Mouse (Mus musculus) forebrain, postnatal 0 days (tissue): ENCODE measurements at regions not wholly inside any gene's neighbourhood (a gene's known extent, or its start where the extent isn't known, plus 50 kb on each side); places are given as distances from the start of the nearest gene placed in this dataset.

Source experiments
- ATAC-seq: fragments of 200-750 bp; cut with Nextera tagmentation; 2 replicates; pipeline ENCODE4 v1.8.0; 2017; ENCODE audit warnings: mild to moderate bottlenecking, moderate library complexity
- DNase-seq: peaks from one replicate; pipeline ENCODE4 v3.0.0-alpha.2; 2015
- H3K27ac ChIP-seq: fragments of 300-500 bp; sonication (generic); 2 replicates; pipeline ENCODE4 v1.5.1; 2014; ENCODE audit warnings: low read depth, mild to moderate bottlenecking, antibody characterized with exemption, low read length, moderate library complexity, mixed read lengths
- H3K27me3 ChIP-seq: fragments of 300-500 bp; sonication (generic); 2 replicates; pipeline ENCODE4 v1.6.1; 2014; ENCODE audit warnings: mild to moderate bottlenecking, low read length, mixed read lengths; ENCODE audit not compliant: insufficient read depth
- H3K36me3 ChIP-seq: fragments of 300-500 bp; sonication (generic); 2 replicates; pipeline ENCODE4 v1.6.1; 2014; ENCODE audit warnings: mild to moderate bottlenecking, moderate library complexity; ENCODE audit not compliant: insufficient read depth
- H3K4me1 ChIP-seq: fragments of 300-500 bp; sonication (generic); 2 replicates; pipeline ENCODE4 v1.6.1; 2014; ENCODE audit warnings: antibody characterized with exemption; ENCODE audit not compliant: insufficient read depth
- H3K4me2 ChIP-seq: fragments of 300-500 bp; sonication (generic); 2 replicates; pipeline ENCODE4 v1.6.1; 2014; ENCODE audit warnings: low read depth, mild to moderate bottlenecking, moderate library complexity
- H3K4me3 ChIP-seq: fragments of 300-500 bp; sonication (generic); 2 replicates; pipeline ENCODE4 v1.5.1; 2014; ENCODE audit warnings: low read depth, low read length, mixed read lengths
- H3K9ac ChIP-seq: fragments of 300-500 bp; sonication (generic); 2 replicates; pipeline ENCODE4 v1.6.1; 2014; ENCODE audit warnings: mild to moderate bottlenecking
- H3K9me3 ChIP-seq: fragments of 300-500 bp; sonication (generic); 2 replicates; pipeline ENCODE4 v1.6.1; 2016; ENCODE audit warnings: low read length
- CTCF ChIP-seq: sonication (generic); IDR thresholded peaks from 2 replicates; pipeline ENCODE4 v1.5.1; 2016; ENCODE audit warnings: antibody characterized with exemption, control low read depth, low read depth
- WGBS: fragments of 180-500 bp; shearing (Covaris S2); extraction: QIAGEN DNeasy Blood & Tissue Kit; methylation state at CpG from one replicate; pipeline ENCODE4 v1.1.7; 2014; 5-methylcytosine and 5-hydroxymethylcytosine counted together

DNA sequence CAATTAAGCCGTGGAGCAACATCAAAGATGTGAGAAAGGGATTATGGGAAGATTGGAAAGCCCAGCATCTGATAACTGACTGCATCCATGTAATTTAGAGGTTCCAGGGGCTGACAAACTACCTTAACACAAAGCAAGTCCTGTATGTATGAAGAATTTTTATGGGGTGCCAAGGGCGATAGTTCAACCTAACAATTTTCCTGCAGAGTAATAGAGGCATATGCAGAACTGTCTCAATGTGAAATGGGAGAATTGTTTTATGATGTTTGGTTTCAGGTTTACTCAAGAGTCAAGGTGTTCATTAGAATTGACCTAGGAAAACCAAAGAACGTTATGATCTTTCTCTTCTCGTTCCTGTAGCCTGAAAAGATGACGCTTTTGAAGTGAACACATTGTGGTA is 184.1 kb downstream of the Ptprc start:
- Histone ChIP-seq H3K4me3 (no peak overlapping the region), H3K4me2 (no peak overlapping the region), H3K9me3 (no peaks in the 10 kb centered on the region), H3K27ac (no peak overlapping the region), H3K27me3 (no peaks in the 10 kb centered on the region), H3K36me3 (no peaks in the 10 kb centered on the region), H3K4me1 (no peaks in the 10 kb centered on the region), H3K9ac (no peak overlapping the region)
- 93% methylated on average over 5 of the region's 5 CpGs for WGBS
- DNase-seq (no peak), ATAC-seq (no peak)
- TF ChIP-seq CTCF: no peak

DNA sequence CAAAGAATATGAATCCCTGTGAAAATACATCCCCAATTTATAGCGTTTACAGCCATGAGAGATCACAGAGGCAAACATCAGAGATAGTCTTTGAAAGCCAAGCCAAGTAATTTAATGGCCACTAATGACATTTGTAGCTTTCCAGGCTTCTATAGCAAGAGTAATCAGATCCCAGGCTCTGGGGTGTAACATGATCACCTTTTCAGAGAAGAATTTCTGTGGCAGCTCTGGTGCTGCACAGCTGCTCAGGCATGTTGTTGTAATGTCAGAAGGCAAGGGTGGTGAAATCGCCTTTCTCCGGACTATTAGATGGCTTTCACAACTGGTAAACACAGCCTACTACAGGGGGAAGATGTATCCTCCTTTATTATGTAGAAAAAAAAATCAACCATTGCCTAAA is 202.1 kb downstream of the Ptprc start:
- TF ChIP-seq CTCF: no peak
- no peaks in the 10 kb centered on the region for H3K27me3 ChIP-seq
- no peak overlapping the region for H3K4me3 ChIP-seq
- no peak overlapping the region for H3K9ac ChIP-seq
- peak overlapping the region; percentile 80 for H3K27ac ChIP-seq
- ATAC-seq (no peak), DNase-seq (no peak)
- peaks cover 10% of the 10 kb centered on the region; the same call in 1 of the 2 replicates for H3K4me1 ChIP-seq
- H3K4me2 ChIP-seq: no peak overlapping the region
- no peaks in the 10 kb centered on the region for H3K36me3 ChIP-seq
- 56% methylated on average over 3 of the region's 3 CpGs for WGBS
- H3K9me3 ChIP-seq: no peaks in the 10 kb centered on the region

DNA sequence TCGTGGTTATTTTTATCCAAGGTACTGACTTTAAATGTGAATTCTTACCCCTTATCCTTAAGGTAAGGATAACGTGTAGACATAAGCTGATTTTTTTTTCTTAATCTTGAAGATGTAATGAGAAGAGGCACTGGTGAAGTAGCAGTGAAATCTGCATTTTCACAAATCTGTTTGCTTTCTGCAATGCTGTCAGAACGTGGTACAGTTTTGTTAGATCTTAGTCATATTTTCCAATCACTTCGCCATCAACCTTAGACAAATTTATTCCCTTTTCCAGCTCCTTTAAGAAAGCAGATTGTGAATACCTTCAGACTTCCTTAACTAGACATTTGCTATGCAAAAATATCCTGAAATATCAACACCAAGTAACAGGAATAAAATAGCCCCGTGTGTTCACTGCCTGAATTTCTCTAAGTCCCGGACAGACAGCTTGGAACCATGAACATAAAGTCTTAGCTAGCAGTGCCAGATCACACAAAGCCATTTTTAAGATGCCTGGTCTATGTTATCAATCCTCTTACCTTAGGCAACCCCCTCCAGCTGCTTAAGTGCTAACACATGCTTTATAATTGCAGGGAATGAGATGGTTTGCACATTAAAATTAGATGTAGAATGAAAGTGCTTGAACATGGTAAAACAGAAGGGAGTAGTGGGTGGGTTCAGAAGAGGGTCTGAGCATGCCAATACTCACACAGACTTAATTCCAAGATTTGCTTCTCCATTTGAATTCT is 202.7 kb downstream of the Ptprc start:
- Histone ChIP-seq H3K4me3 (no peak overlapping the region), H3K9me3 (no peaks in the 10 kb centered on the region), H3K4me1 (peaks cover 10% of the 10 kb centered on the region; the same call in 1 of the 2 replicates), H3K9ac (no peak overlapping the region), H3K4me2 (no peak overlapping the region), H3K36me3 (no peaks in the 10 kb centered on the region), H3K27me3 (no peaks in the 10 kb centered on the region), H3K27ac (peak overlapping the region; percentile 80)
- WGBS: 46% methylated on average over 6 of the region's 6 CpGs
- peak; percentile 72 for DNase-seq
- peak; percentile 88 for ATAC-seq
- TF ChIP-seq CTCF: no peak

DNA sequence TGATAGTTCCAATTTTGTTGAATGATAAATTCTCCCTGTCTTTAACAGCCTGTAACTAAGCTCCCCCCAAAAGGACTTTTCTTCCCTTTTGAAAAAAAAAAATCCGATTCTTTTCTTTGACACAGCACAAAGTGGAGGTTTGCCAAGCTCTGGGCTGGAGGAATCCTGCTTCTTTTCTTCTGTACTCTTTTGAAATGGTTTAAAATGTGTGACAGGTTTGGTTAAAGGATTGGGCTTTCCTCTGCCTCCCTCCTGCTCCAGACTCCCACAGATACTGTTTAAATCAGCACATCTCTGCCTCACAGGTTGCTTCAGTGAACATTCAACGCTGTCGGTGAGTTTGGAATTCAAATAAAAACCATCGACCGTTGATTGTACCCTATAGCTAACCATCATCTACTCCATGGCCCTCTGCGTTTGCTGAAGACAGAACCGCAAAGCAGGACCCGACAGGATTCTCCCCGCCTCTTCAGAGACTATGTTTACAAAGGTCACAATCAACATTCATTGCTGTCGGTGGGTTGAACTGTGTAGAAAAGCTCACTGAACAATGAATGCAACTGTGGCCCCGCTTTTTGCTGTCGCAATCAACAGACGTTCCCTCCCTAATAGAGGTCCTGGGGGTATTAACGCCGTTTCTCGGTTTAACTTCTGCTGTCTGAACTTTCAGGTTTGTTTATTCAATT is 209.2 kb downstream of the Ptprc start:
- Histone ChIP-seq H3K4me3 (no peak overlapping the region), H3K27ac (peak overlapping the region; percentile 67), H3K9me3 (no peaks in the 10 kb centered on the region), H3K4me2 (no peak overlapping the region), H3K4me1 (peaks cover 11% of the 10 kb centered on the region; the same call in 1 of the 2 replicates), H3K27me3 (no peaks in the 10 kb centered on the region), H3K36me3 (0 out of 2 replicates have a peak, but pooled peaks cover 4% of the 10 kb centered on the region), H3K9ac (no peak overlapping the region)
- 28% methylated on average over 16 of the region's 16 CpGs for WGBS
- TF ChIP-seq CTCF: no peak
- DNase-seq (peak; percentile 54), ATAC-seq (peak; percentile 48)

DNA sequence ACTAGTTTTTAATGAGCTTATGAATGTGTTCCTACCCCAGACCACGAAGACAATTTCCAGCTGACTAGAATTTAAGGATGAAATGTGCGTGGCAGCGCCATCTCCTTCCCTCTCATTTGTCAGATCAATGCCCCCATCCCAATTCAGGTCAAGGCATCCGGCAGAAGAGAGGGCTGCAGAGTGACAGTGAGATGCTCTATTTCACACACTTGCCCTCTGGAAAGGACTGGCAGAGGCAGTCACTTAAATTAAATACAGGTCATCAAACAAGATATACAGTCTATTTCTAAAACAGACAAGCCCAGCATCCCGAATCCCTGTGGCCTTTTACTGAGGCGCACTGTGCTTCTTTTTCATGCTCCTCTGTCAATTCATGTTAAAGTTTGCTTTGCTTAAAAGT is 211.9 kb downstream of the Ptprc start:
- WGBS: 73% methylated on average over 6 of the region's 6 CpGs

DNA sequence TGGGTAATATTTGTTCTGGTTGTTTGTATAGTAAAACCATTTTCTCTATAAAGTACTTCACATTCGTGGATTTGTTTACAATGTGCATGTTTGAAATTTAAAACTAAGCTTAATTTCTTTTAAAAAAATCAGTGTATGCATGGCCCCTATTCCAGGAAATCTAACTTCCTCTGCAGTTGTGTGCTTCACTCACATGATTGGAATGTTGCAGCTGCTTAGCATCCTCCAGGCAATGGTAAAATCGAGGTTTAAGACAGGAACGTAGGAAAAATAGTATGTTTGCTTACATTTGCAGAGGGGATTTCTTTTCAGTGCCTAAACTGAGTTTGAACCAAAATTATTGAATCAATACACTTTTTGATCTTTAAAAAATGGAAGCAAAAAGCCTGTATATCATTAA is 217.5 kb downstream of the Ptprc start:
- 0 out of 2 replicates have a peak, but pooled peaks cover 4% of the 10 kb centered on the region for H3K36me3 ChIP-seq
- ATAC-seq (no peak), DNase-seq (no peak)
- no peaks in the 10 kb centered on the region for H3K27me3 ChIP-seq
- H3K9ac ChIP-seq: no peak overlapping the region
- H3K4me1 ChIP-seq: no peaks in the 10 kb centered on the region
- no peaks in the 10 kb centered on the region for H3K9me3 ChIP-seq
- no peak overlapping the region for H3K27ac ChIP-seq
- H3K4me3 ChIP-seq: no peak overlapping the region
- no peak overlapping the region for H3K4me2 ChIP-seq
- TF ChIP-seq CTCF: no peak
- 83% methylated on average over 3 of the region's 3 CpGs for WGBS

More for the DNA sequence above, 211.9 kb downstream of the Ptprc start:
- H3K4me2 ChIP-seq: no peak overlapping the region
- no peak overlapping the region for H3K4me3 ChIP-seq
- peaks cover 11% of the 10 kb centered on the region; the same call in 1 of the 2 replicates for H3K4me1 ChIP-seq
- ATAC-seq: no peak
- TF ChIP-seq CTCF: no peak
- H3K9me3 ChIP-seq: no peaks in the 10 kb centered on the region
- H3K9ac ChIP-seq: no peak overlapping the region
- 0 out of 2 replicates have a peak, but pooled peaks cover 4% of the 10 kb centered on the region for H3K36me3 ChIP-seq
- H3K27ac ChIP-seq: 0 out of 2 replicates have a peak overlapping the region, but pooled peaks have one; percentile 47
- no peaks in the 10 kb centered on the region for H3K27me3 ChIP-seq
- no peak for DNase-seq

DNA sequence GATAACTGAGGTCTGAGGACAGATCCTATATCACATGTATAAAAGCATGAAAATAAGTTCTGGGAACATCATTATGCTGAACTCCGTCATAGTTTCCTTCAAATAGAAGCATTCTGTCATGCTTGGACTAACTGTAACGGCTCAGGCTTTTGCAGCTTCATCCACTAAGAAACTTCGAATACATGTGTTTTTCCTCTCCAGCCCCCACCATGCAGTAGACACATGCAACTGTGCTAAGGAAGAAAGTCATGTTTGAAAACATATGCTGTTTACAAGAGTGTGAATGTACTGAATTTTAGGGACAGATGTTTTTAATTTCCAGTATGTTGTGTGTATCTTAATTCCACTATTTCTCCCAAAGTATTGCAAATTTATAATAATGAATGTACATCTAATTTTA is 219.5 kb downstream of the Ptprc start:
- 62% methylated on average over 3 of the region's 3 CpGs for WGBS
- Histone ChIP-seq H3K36me3 (no peaks in the 10 kb centered on the region), H3K9ac (no peak overlapping the region), H3K27me3 (no peaks in the 10 kb centered on the region), H3K4me2 (no peak overlapping the region), H3K4me1 (no peaks in the 10 kb centered on the region; the same call in 1 of the 2 replicates), H3K27ac (no peak overlapping the region), H3K4me3 (no peak overlapping the region), H3K9me3 (no peaks in the 10 kb centered on the region)
- DNase-seq: no peak
- ATAC-seq: no peak
- TF ChIP-seq CTCF: no peak
